In the genomic region with DNA sequence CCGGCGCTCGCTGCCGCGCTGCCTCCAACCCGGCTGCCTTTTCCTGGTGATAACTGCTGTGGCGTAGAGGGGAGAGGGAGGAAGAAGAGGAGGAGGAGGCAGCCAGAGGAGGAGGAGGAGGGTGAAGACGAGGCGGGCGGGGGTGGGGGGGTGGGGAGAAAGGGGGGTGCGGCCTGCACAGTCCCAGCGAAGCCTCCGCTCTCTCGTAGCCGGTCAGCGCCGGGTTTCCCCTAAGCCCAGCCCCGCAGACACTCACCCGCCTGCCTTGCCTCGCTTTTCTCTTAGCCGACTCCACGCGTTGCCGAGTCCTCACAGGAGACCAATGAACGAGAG, we compare ENCODE assay signal across 8 mouse cellular contexts. TPM values are rescaled to one million over a fixed set of nuclear protein-coding genes. Genes with fewer than 3 reads are reported as not detected.
DNase-seq lines count a peak whose midpoint lies in the region; ATAC-seq and TF ChIP-seq lines count a peak whose summit lies in the region.

No protein-coding gene starts in this region.

- intact Hi-C loops in heart, adult 2 months (cut with DNase I) = loop anchor here (1.0 kb wide), 1 partner anchor 45 kb away; no protein-coding TSS in a partner anchor
- intact Hi-C loops in heart, postnatal 10 days (cut with DNase I) = loop anchor here (1.0 kb wide), 1 partner anchor 44 kb away; a partner anchor contains a TSS

- H3K27ac ChIP-seq in heart, adult 2 months = peak overlapping the region; percentile 93
- no peak overlapping the region for H3K27ac ChIP-seq in ES-Bruce4 (ENCODE audit: insufficient read depth, low read length)

- no peaks in the 10 kb centered on the region for H3K9me3 ChIP-seq in ES-Bruce4 (replicated peaks; ENCODE audit: control insufficient read depth, insufficient read depth, low read length, poor library complexity, severe bottlenecking)

- DNase-seq in heart, adult 2 months = no peak
- no peak for DNase-seq in heart, postnatal 10 days
- DNase-seq in adrenal gland, adult 18-20 months (ENCODE audit: low spot score in 2 of 2) = no peak
- DNase-seq in left cerebral cortex, adult 8-10 months (ENCODE audit: low spot score in 2 of 2) = no peak
- no peak for DNase-seq in thymus, postnatal 25 days

- peak overlapping the region; percentile 88 for H3K9ac ChIP-seq in heart, adult 2 months (ENCODE audit: low read depth, low read length)
- peak overlapping the region; percentile 68 for H3K9ac ChIP-seq in ES-Bruce4 (ENCODE audit: low read depth, poor library complexity, severe bottlenecking)

- H3K36me3 ChIP-seq in heart, adult 2 months (ENCODE audit: control insufficient read depth, insufficient read depth, low read length) = peaks cover 11% of the 10 kb centered on the region
- H3K36me3 ChIP-seq in ES-Bruce4 (ENCODE audit: control insufficient read depth, insufficient read depth, low read length, poor library complexity, severe bottlenecking) = no peaks in the 10 kb centered on the region

- no peak for TF ChIP-seq POLR2A in heart, adult 2 months (IDR thresholded peaks at IDR 0.05; ENCODE audit: insufficient read depth, low read depth, low read length)
- TF ChIP-seq POLR2A in ES-Bruce4 (IDR thresholded peaks at IDR 0.05; ENCODE audit: insufficient read depth, low read length) = no peak

- ATAC-seq in hematopoietic stem cell, adult 5-6 weeks (replicated peaks in 1 of 2; ENCODE audit: insufficient read depth in 1 of 2, low FRiP score in 2 of 2, low TSS enrichment in 1 of 2, low read depth in 1 of 2, poor library complexity in 2 of 2, severe bottlenecking in 2 of 2) = peak; percentile 28 to 52; a peak in 3 of 4 replicates
- peak; percentile 55 for ATAC-seq in megakaryocyte, adult 5-6 weeks (ENCODE audit: poor library complexity, severe bottlenecking)

- TF ChIP-seq CTCF in heart, adult 2 months (IDR thresholded peaks at IDR 0.05) = no peak
- no peak for TF ChIP-seq CTCF in ES-Bruce4 (IDR thresholded peaks at IDR 0.05; ENCODE audit: low read depth, low read length)

- TF ChIP-seq EP300 in heart, adult 2 months (IDR thresholded peaks at IDR 0.05; ENCODE audit: insufficient read depth, low read depth, low read length) = no peak
- no peak for TF ChIP-seq EP300 in ES-Bruce4 (IDR thresholded peaks at IDR 0.05; ENCODE audit: insufficient read depth, low read depth, low read length)

- H3K4me3 ChIP-seq in heart, adult 2 months = peak overlapping the region; percentile 86
- peak overlapping the region; percentile 91 for H3K4me3 ChIP-seq in ES-Bruce4 (ENCODE audit: low read depth, low read length)

- H3K4me1 ChIP-seq in heart, adult 2 months (ENCODE audit: control insufficient read depth, insufficient read depth, low read length) = peaks cover 5% of the 10 kb centered on the region
- no peaks in the 10 kb centered on the region for H3K4me1 ChIP-seq in ES-Bruce4 (ENCODE audit: control insufficient read depth, insufficient read depth, low read length)

- no peaks in the 10 kb centered on the region for H3K27me3 ChIP-seq in heart, adult 2 months (ENCODE audit: control insufficient read depth, insufficient read depth, low read length)
- no peaks in the 10 kb centered on the region for H3K27me3 ChIP-seq in ES-Bruce4 (ENCODE audit: control insufficient read depth, insufficient read depth, low read length, poor library complexity, severe bottlenecking)

- WGBS in heart, adult 2 months = 0% methylated on average over 22 of the region's 25 CpGs

- H3K79me2 ChIP-seq in heart, adult 2 months (replicated peaks; ENCODE audit: control insufficient read depth, insufficient read depth, low read length) = peaks cover 5% of the 10 kb centered on the region; the same call in 1 of the 2 replicates

RNA-seq across cellular contexts. Expression of a gene that starts 0.3 kb away (rescaled TPM):
- 10 to 100 TPM; 21.9 to 23.4 TPM for total RNA-seq in heart, adult 2 months (2021)
- 11.0 and 15.5 TPM in 2 replicates for polyA plus RNA-seq in heart, adult 2 months (2012; rRNA removed)
- total RNA-seq in heart, postnatal 10 days (2021) = 10 to 100 TPM; 22.5 to 24.5 TPM
- polyA plus RNA-seq in ES-Bruce4 (2011; ENCODE audit: insufficient read depth, insufficient read length, low read depth, missing spikeins) = 45.7 and 49.2 TPM in 2 replicates
- 31.8 and 38.9 TPM in 2 replicates for total RNA-seq in hematopoietic stem cell, adult 5-6 weeks (2017)
- 48.7 and 49.1 TPM in 2 replicates for total RNA-seq in megakaryocyte, adult 5-6 weeks (2015)
- 24.1 and 32.4 TPM in 2 replicates for total RNA-seq in megakaryocyte, adult 5-6 weeks (2017)
- 10 to 100 TPM; 27.6 to 28.0 TPM for total RNA-seq in adrenal gland, adult 18-20 months (2021)
- total RNA-seq in left cerebral cortex, adult 8-10 months (2022) = 10 to 100 TPM; 36.7 to 47.7 (median 39.9) TPM

RNA-seq across cellular contexts. Expression of a gene that starts 44.0 kb away (rescaled TPM):
- 10 to 100 TPM; 12.4 to 14.9 TPM for total RNA-seq in heart, adult 2 months (2021)
- 5.6 and 13.7 TPM in 2 replicates for polyA plus RNA-seq in heart, adult 2 months (2012; rRNA removed)
- total RNA-seq in heart, postnatal 10 days (2021) = 10 to 100 TPM; 24.2 to 27.3 TPM
- 142 and 151 TPM in 2 replicates for polyA plus RNA-seq in ES-Bruce4 (2011; ENCODE audit: insufficient read depth, insufficient read length, low read depth, missing spikeins)
- 65.5 and 75.0 TPM in 2 replicates for total RNA-seq in hematopoietic stem cell, adult 5-6 weeks (2017)
- total RNA-seq in megakaryocyte, adult 5-6 weeks (2015) = 42.0 and 42.6 TPM in 2 replicates
- 43.7 and 48.3 TPM in 2 replicates for total RNA-seq in megakaryocyte, adult 5-6 weeks (2017)
- 10 to 100 TPM; 30.0 to 34.2 TPM for total RNA-seq in adrenal gland, adult 18-20 months (2021)
- total RNA-seq in left cerebral cortex, adult 8-10 months (2022) = 10 to 100 TPM; 22.8 to 30.4 (median 25.9) TPM
